Mouse (Mus musculus): ENCODE results near the gene Hdac1. TPM values are rescaled to one million over a fixed set of nuclear protein-coding genes. Genes with fewer than 3 reads are reported as not detected.

The Hdac1 gene
- polyA plus RNA-seq, 1 experiment from 2014 or later: 111 TPM

DNA sequence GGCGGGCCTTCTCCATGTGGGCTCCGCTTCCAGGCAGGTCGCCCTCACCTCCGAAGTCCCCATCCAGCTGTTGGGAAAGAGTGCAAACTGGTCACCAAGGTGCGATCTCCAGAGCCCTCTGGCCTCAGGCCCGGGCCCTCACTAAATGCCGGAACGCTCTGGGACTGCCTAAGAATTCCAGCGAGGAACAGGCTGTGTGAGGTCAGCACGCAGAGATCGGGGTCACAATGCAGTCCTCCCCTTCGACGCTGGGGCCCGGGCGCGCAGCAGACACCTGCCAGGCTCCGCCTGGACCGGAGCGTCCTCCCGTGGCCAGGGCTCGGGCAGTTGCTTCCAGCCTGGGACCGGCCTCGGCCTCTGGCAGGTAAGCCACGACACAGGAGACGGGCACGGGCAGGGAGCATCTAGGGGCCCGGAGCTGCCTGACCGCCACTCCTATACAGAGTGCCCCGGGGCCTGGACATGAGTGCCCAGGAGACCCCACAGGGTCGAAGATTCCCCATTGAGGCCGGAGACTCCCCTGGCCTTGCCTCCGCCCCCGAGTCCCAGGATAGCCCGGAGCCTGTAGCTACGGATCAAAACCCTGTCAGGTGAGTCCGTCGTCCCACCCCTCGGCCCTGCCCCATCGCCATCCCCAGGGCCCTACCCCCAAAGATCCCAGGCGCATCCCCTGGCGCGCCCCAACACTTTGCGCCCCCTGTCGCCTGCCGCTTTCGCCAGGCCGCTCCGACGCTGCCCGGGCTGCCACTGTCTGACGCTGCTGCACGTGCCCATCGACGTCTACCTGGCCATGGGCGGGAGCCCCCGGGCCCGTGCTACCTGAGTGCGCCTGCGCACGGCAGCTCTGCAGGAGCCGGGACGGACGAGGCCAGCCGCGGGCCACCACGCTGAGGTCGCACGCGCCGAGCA, 51.3 kb downstream of the Hdac1 start, which contains the start of the genes Tssk3 and Fam229a:
Tssk3 (minus strand) TSS at position 51 of the 909 bp plus-strand sequence.
Fam229a (plus strand) TSS at position 219 of the 909 bp plus-strand sequence.
- ATAC-seq (ENCODE audit: low FRiP score): peak; percentile 30; the same call in 1 of the 2 replicates
- Histone ChIP-seq H3K4me3 (peak within 1 kb of the TSS; percentile 36), H3K4me2 (peak within 1 kb of the TSS; percentile 61), H3K9me3 (no peaks in the 10 kb centered on the region), H3K36me3 (peaks cover 32% of the 10 kb centered on the region), H3K27me3 (peaks cover 37% of the 10 kb centered on the region), H3K27ac (no peak within 1 kb of the TSS), H3K4me1 (replicated peaks) (peaks cover 19% of the 10 kb centered on the region), H3K9ac (peak within 1 kb of the TSS; percentile 52)
- WGBS: 4% methylated on average over 70 of the region's 70 CpGs

DNA sequence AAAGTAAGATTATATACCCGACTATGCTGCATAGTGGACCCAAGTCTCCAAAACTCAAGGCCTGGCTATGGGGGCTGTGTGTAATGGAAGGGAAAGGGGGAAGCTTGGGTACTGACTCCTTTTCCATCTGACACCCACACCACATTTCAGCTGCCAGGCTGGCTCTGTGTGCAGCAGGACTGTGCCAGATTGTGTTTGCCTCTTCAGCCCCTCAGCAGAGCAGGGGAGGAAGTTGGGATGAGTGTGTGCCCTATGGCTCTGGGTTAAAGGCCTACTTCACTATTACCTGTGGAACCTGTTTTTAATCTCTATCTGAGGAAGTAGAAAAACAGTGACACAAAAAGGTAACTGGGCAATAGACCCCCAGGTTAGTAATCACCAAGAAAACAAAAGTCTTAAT, 61.4 kb downstream of the Hdac1 start:
- Histone ChIP-seq H3K4me3 (no peak overlapping the region), H3K27ac (no peak overlapping the region), H3K9ac (no peak overlapping the region), H3K4me2 (no peak overlapping the region), H3K36me3 (peaks cover 97% of the 10 kb centered on the region), H3K9me3 (no peaks in the 10 kb centered on the region), H3K4me1 (replicated peaks) (no peaks in the 10 kb centered on the region), H3K27me3 (no peaks in the 10 kb centered on the region)
- ATAC-seq (ENCODE audit: low FRiP score): no peak
- 96% methylated on average over 1 of the region's 1 CpGs for WGBS

DNA sequence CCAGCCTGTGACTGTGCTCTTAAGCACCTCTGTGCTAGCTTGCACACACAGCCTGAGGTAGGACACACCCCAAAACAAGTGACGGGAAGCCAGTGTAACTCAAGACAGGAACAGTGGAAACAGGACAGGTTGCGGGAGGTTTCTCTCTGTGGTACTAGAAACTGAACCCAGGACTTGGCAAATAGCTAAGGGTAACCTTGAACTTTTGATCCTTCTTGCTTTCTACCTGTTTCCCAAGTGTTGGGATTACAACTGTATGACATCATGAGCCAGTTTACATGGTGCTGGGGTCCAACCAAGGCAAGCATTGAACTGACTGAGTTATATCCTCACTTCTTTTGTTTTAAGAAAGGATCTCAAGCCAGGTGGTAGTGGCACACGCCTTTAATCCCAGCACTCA, 62.6 kb downstream of the Hdac1 start:
- H3K27me3 ChIP-seq: no peaks in the 10 kb centered on the region
- no peaks in the 10 kb centered on the region for H3K4me1 ChIP-seq (replicated peaks)
- no peak for ATAC-seq (ENCODE audit: low FRiP score)
- no peak overlapping the region for H3K9ac ChIP-seq
- H3K4me3 ChIP-seq: no peak overlapping the region
- no peak overlapping the region for H3K27ac ChIP-seq
- no peaks in the 10 kb centered on the region for H3K9me3 ChIP-seq
- H3K4me2 ChIP-seq: no peak overlapping the region
- H3K36me3 ChIP-seq: peaks cover 96% of the 10 kb centered on the region
- WGBS: 92% methylated on average over 3 of the region's 3 CpGs

DNA sequence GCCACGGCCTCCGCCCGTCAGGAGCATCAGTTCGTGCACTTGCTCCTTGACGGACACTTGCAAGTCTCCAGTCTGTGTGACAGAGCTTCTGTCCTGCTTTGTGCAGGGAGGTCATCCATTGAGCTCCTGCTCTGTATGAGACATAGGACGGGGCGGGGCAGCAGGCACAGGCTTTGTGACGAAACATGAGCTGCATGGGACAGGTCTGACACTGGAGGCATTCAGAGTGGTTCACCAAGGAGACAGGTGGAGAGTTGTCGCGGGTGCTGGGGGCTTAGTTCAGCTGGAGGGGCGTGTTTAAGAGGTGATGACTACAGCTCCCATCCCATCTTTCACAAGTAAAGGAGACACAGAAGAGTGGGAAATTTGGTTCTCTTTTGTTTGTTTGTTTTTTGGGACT, 66.5 kb downstream of the Hdac1 start:
- no peaks in the 10 kb centered on the region for H3K4me1 ChIP-seq (replicated peaks)
- H3K36me3 ChIP-seq: peaks cover 95% of the 10 kb centered on the region
- H3K4me3 ChIP-seq: no peak overlapping the region
- ATAC-seq (ENCODE audit: low FRiP score): no peak
- no peaks in the 10 kb centered on the region for H3K9me3 ChIP-seq
- no peak overlapping the region for H3K9ac ChIP-seq
- H3K27ac ChIP-seq: no peak overlapping the region
- H3K27me3 ChIP-seq: no peaks in the 10 kb centered on the region
- 85% methylated on average over 11 of the region's 11 CpGs for WGBS
- no peak overlapping the region for H3K4me2 ChIP-seq

Small RNA genes lying within 50 kb of the gene (microRNA-seq; reads per million reads assigned to microRNA genes)
- gene Mir8119: not detected

Other genes starting within 250 kb of the Hdac1 start
- 366 and 373 TPM in 2 replicates for gene Rbbp4, start 207.3 kb downstream of the Hdac1 start, polyA plus RNA-seq (2015; fragmentation: Nextera tagmentation; extraction: Ambion mirVana)
- gene Zbtb8os, start 207.0 kb downstream of the Hdac1 start, polyA plus RNA-seq (2015; fragmentation: Nextera tagmentation; extraction: Ambion mirVana): 26.8 and 28.8 TPM in 2 replicates
- gene Zbtb8a, start 164.6 kb downstream of the Hdac1 start, polyA plus RNA-seq (2015; fragmentation: Nextera tagmentation; extraction: Ambion mirVana): 18.9 and 20.7 TPM in 2 replicates
- gene Zbtb8b, start 101.9 kb downstream of the Hdac1 start, polyA plus RNA-seq (2015; fragmentation: Nextera tagmentation; extraction: Ambion mirVana): 13.6 and 13.9 TPM in 2 replicates
- 34.9 and 36.2 TPM in 2 replicates for gene Bsdc1, start 81.1 kb downstream of the Hdac1 start, polyA plus RNA-seq (2015; fragmentation: Nextera tagmentation; extraction: Ambion mirVana)
- 0.13 TPM in 1 of 2 replicates, not detected in the other for gene Tssk3, start 51.7 kb downstream of the Hdac1 start, polyA plus RNA-seq (2015; fragmentation: Nextera tagmentation; extraction: Ambion mirVana)
- gene Fam229a, start 51.5 kb downstream of the Hdac1 start, polyA plus RNA-seq (2015; fragmentation: Nextera tagmentation; extraction: Ambion mirVana): 0.36 TPM in 1 of 2 replicates, not detected in the other
- 1,788 and 1,829 TPM in 2 replicates for gene Marcksl1, start 29.1 kb downstream of the Hdac1 start, polyA plus RNA-seq (2015; fragmentation: Nextera tagmentation; extraction: Ambion mirVana)
- gene Lck, start 30.9 kb upstream of the Hdac1 start, polyA plus RNA-seq (2015; fragmentation: Nextera tagmentation; extraction: Ambion mirVana): 7.6 and 11.1 TPM in 2 replicates
- gene Fam167b, start 35.8 kb upstream of the Hdac1 start, polyA plus RNA-seq (2015; fragmentation: Nextera tagmentation; extraction: Ambion mirVana): 0.80 and 0.87 TPM in 2 replicates
- 208 and 212 TPM in 2 replicates for gene Eif3i, start 57.9 kb upstream of the Hdac1 start, polyA plus RNA-seq (2015; fragmentation: Nextera tagmentation; extraction: Ambion mirVana)
- 195 and 196 TPM in 2 replicates for gene Tmem234, start 58.0 kb upstream of the Hdac1 start, polyA plus RNA-seq (2015; fragmentation: Nextera tagmentation; extraction: Ambion mirVana)
- gene Dcdc2b, start 71.5 kb upstream of the Hdac1 start, polyA plus RNA-seq (2015; fragmentation: Nextera tagmentation; extraction: Ambion mirVana): 4.0 and 4.3 TPM in 2 replicates
- 30.0 and 37.8 TPM in 2 replicates for gene Iqcc, start 76.4 kb upstream of the Hdac1 start, polyA plus RNA-seq (2015; fragmentation: Nextera tagmentation; extraction: Ambion mirVana)
- gene Ccdc28b, start 81.2 kb upstream of the Hdac1 start, polyA plus RNA-seq (2015; fragmentation: Nextera tagmentation; extraction: Ambion mirVana): 130 and 135 TPM in 2 replicates
- gene Txlna, start 98.4 kb upstream of the Hdac1 start, polyA plus RNA-seq (2015; fragmentation: Nextera tagmentation; extraction: Ambion mirVana): 56.8 and 58.1 TPM in 2 replicates
- 15.7 and 17.6 TPM in 2 replicates for gene Kpna6, start 130.1 kb upstream of the Hdac1 start, polyA plus RNA-seq (2015; fragmentation: Nextera tagmentation; extraction: Ambion mirVana)
- gene Tmem39b, start 154.1 kb upstream of the Hdac1 start, polyA plus RNA-seq (2015; fragmentation: Nextera tagmentation; extraction: Ambion mirVana): 16.8 and 18.4 TPM in 2 replicates
- gene Khdrbs1, start 199.6 kb upstream of the Hdac1 start, polyA plus RNA-seq (2015; fragmentation: Nextera tagmentation; extraction: Ambion mirVana): 157 TPM in 2 replicates